Mouse (Mus musculus) midbrain, embryonic 14.5 days (tissue): ENCODE measurements at regions not wholly inside any gene's neighbourhood (a gene's known extent, or its start where the extent isn't known, plus 50 kb on each side); places are given as distances from the start of the nearest gene placed in this dataset.
"Not testable (repeated sequence)": the region's sequence is repeated elsewhere in the genome, so short reads cannot be mapped to it uniquely, and the experiment has no call there.

Experiments used
- ATAC-seq: fragments of 200-750 bp; cut with Nextera tagmentation; 2 replicates; pipeline ENCODE4 v1.8.0; 2017; ENCODE audit warnings: moderate number of reproducible peaks, moderate library complexity; ENCODE audit not compliant: low FRiP score, low TSS enrichment
- DNase-seq: peaks from one replicate; pipeline ENCODE4 v3.0.0-alpha.2; 2015
- H3K27ac ChIP-seq: fragments of 300-500 bp; sonication (generic); replicated peaks from 2 replicates; pipeline ENCODE4 v1.5.1; 2014; ENCODE audit warnings: mild to moderate bottlenecking, low read depth, low read length, moderate library complexity
- H3K27me3 ChIP-seq: fragments of 300-500 bp; sonication (generic); 2 replicates; pipeline ENCODE4 v1.6.1; 2014; ENCODE audit warnings: low read length, control low read depth, mixed read lengths; ENCODE audit not compliant: control insufficient read depth, insufficient read depth
- H3K36me3 ChIP-seq: fragments of 300-500 bp; sonication (generic); 2 replicates; pipeline ENCODE4 v1.6.1; 2014; ENCODE audit warnings: low read length, control low read depth; ENCODE audit not compliant: control insufficient read depth, insufficient read depth
- H3K4me1 ChIP-seq: fragments of 300-500 bp; sonication (generic); 2 replicates; pipeline ENCODE4 v1.6.1; 2014; ENCODE audit warnings: mild to moderate bottlenecking, antibody characterized with exemption, low read length, control low read depth; ENCODE audit not compliant: control insufficient read depth, insufficient read depth
- H3K4me2 ChIP-seq: fragments of 300-500 bp; sonication (generic); 2 replicates; pipeline ENCODE4 v1.6.1; 2014; ENCODE audit warnings: mild to moderate bottlenecking, low read length, moderate library complexity
- H3K4me3 ChIP-seq: fragments of 300-500 bp; sonication (generic); replicated peaks from 2 replicates; pipeline ENCODE4 v1.5.1; 2014; ENCODE audit warnings: low read depth, low read length
- H3K9ac ChIP-seq: fragments of 300-500 bp; sonication (generic); replicated peaks from 2 replicates; pipeline ENCODE4 v1.6.1; 2014; ENCODE audit warnings: mild to moderate bottlenecking, low read length, moderate library complexity
- H3K9me3 ChIP-seq: fragments of 300-500 bp; sonication (generic); 2 replicates; pipeline ENCODE4 v1.6.1; 2016; ENCODE audit warnings: low read length, control low read depth, mixed read lengths; ENCODE audit not compliant: control insufficient read depth
- WGBS: fragments of 180-500 bp; shearing (Covaris S2); extraction: QIAGEN DNeasy Blood & Tissue Kit; methylation state at CpG from one replicate; pipeline ENCODE4 v1.1.7; 2014; 5-methylcytosine and 5-hydroxymethylcytosine counted together

GRCm38 (mm10) chr14:53776717-53777116, 477.2 kb downstream of the Dad1 start:
- not testable (repeated sequence) for H3K9me3 ChIP-seq, H3K4me3 ChIP-seq, H3K36me3 ChIP-seq, H3K4me1 ChIP-seq, H3K9ac ChIP-seq, H3K27me3 ChIP-seq, H3K27ac ChIP-seq, ATAC-seq, H3K4me2 ChIP-seq
- 69% methylated on average over 1 of the region's 1 CpGs for WGBS
- DNase-seq: peak; percentile 82

- H3K27ac ChIP-seq, H3K4me3 ChIP-seq, H3K27me3 ChIP-seq, H3K9me3 ChIP-seq, H3K4me2 ChIP-seq, H3K36me3 ChIP-seq, H3K4me1 ChIP-seq, ATAC-seq, DNase-seq, H3K9ac ChIP-seq: not testable (repeated sequence)
- WGBS: 72% methylated on average over 6 of the region's 6 CpGs
Observed at GRCm38 (mm10) chr14:53766501-53766900, 487.4 kb downstream of the Dad1 start.

- not testable (repeated sequence) for H3K4me1 ChIP-seq, H3K9ac ChIP-seq, H3K4me2 ChIP-seq, H3K4me3 ChIP-seq, H3K27me3 ChIP-seq, H3K9me3 ChIP-seq, H3K36me3 ChIP-seq, DNase-seq, ATAC-seq, H3K27ac ChIP-seq
- 91% methylated on average over 1 of the region's 1 CpGs for WGBS
Observed at GRCm38 (mm10) chr14:53765918-53766317, 488.0 kb downstream of the Dad1 start.

GRCm38 (mm10) chr14:53760578-53760977, 493.3 kb downstream of the Dad1 start:
- not testable (repeated sequence) for H3K4me1 ChIP-seq, H3K27ac ChIP-seq, ATAC-seq, H3K4me3 ChIP-seq, H3K9ac ChIP-seq, H3K9me3 ChIP-seq, H3K4me2 ChIP-seq, DNase-seq, H3K27me3 ChIP-seq, H3K36me3 ChIP-seq
- WGBS: 82% methylated on average over 2 of the region's 2 CpGs

- H3K27me3 ChIP-seq, H3K4me3 ChIP-seq: not testable (repeated sequence)
- 65% methylated on average over 4 of the region's 4 CpGs for WGBS
Observed at GRCm38 (mm10) chr14:53757782-53758181, 496.1 kb downstream of the Dad1 start.

GRCm38 (mm10) chr14:53757095-53757494, 496.8 kb downstream of the Dad1 start:
- not testable (repeated sequence) for H3K27me3 ChIP-seq, H3K4me1 ChIP-seq, H3K27ac ChIP-seq, H3K4me2 ChIP-seq, ATAC-seq, H3K9me3 ChIP-seq, H3K4me3 ChIP-seq, DNase-seq, H3K9ac ChIP-seq, H3K36me3 ChIP-seq
- WGBS: no CpG with 5 or more reads among the region's 1 CpGs

More at GRCm38 (mm10) chr14:53757782-53758181, 496.1 kb downstream of the Dad1 start:
- not testable (repeated sequence) for H3K27ac ChIP-seq, H3K4me2 ChIP-seq, H3K36me3 ChIP-seq, ATAC-seq, H3K9ac ChIP-seq, H3K4me1 ChIP-seq, H3K9me3 ChIP-seq, DNase-seq

GRCm38 (mm10) chr14:53750703-53751441, 503.0 kb downstream of the Dad1 start:
- no peak overlapping the region for H3K4me3 ChIP-seq
- DNase-seq (no peak), ATAC-seq (no peak)
- no peak overlapping the region for H3K27ac ChIP-seq
- no peaks in the 10 kb centered on the region for H3K27me3 ChIP-seq
- H3K4me1 ChIP-seq: no peaks in the 10 kb centered on the region
- no peaks in the 10 kb centered on the region for H3K36me3 ChIP-seq
- no peaks in the 10 kb centered on the region for H3K9me3 ChIP-seq
- H3K4me2 ChIP-seq: no peak overlapping the region
- 75% methylated on average over 4 of the region's 4 CpGs for WGBS
- H3K9ac ChIP-seq: no peak overlapping the region

GRCm38 (mm10) chr14:53743552-53743951, 510.4 kb downstream of the Dad1 start:
- not testable (repeated sequence) for DNase-seq, H3K4me3 ChIP-seq, H3K4me1 ChIP-seq, H3K27me3 ChIP-seq, H3K9ac ChIP-seq, ATAC-seq, H3K4me2 ChIP-seq, H3K36me3 ChIP-seq, H3K9me3 ChIP-seq, H3K27ac ChIP-seq
- 87% methylated on average over 3 of the region's 3 CpGs for WGBS

- not testable (repeated sequence) for DNase-seq, H3K9ac ChIP-seq
Observed at GRCm38 (mm10) chr14:53742864-53743263, 511.0 kb downstream of the Dad1 start.

More at GRCm38 (mm10) chr14:53742864-53743263, 511.0 kb downstream of the Dad1 start:
- H3K4me1 ChIP-seq, H3K36me3 ChIP-seq, ATAC-seq, H3K4me3 ChIP-seq, H3K27ac ChIP-seq, H3K27me3 ChIP-seq, H3K9me3 ChIP-seq, H3K4me2 ChIP-seq: not testable (repeated sequence)
- 92% methylated on average over 2 of the region's 2 CpGs for WGBS
